Mouse (Mus musculus): ENCODE measurements at regions not wholly inside any gene's neighbourhood (a gene's known extent, or its start where the extent isn't known, plus 50 kb on each side); places are given as distances from the start of the nearest gene placed in this dataset.

DNA sequence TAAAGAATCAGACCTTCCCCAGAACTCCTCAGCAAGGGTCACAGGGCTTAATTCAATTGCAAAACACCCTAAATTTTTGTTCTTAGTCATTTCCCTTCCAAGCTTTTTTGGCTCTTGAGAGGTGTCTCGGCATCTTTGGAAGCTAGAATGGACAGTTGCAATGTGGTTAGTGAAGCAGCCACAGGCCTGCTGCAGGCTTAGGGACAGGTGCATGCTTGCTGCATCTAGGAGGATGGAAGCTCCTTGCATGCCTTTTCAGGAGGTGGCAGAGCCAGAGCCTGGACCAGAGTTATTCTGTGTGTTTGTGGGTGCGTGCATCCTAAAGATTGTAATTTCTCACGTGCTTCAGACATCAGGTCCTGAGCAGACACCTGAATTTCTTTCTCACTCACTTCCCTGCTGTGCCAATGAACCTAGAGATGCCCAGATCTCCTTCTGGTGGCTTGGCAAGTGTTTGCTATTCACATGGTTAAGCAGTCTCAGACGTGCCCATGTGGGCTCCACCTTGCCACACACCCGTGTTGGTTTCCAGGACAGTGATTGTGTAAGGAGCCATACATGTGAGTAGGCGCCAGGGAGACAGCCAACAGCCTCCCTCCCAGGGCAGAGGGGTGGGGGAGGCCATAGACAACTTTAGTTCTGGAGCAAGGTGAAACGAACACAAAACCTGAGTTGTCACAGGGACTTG, 246.3 kb upstream of the Maf start:
- Histone ChIP-seq H3K9me3 (ENCODE audit: control insufficient read depth, low read length) (no peaks in the 10 kb centered on the region), H3K9ac (ENCODE audit: low read depth, low read length) (no peak overlapping the region), H3K27me3 (replicated peaks; ENCODE audit: control insufficient read depth, insufficient read depth, low read length) (no peaks in the 10 kb centered on the region), H3K36me3 (ENCODE audit: control insufficient read depth, insufficient read depth, low read length) (no peaks in the 10 kb centered on the region), H3K27ac (ENCODE audit: low read length) (no peak overlapping the region), H3K4me3 (ENCODE audit: low read length) (no peak overlapping the region), H3K4me2 (ENCODE audit: low read depth, low read length) (no peak overlapping the region), H3K4me1 (ENCODE audit: control insufficient read depth, insufficient read depth, low read length) (no peaks in the 10 kb centered on the region)
- ATAC-seq: no peak
- 85% methylated on average over 7 of the region's 7 CpGs for WGBS

- ATAC-seq: no peak
- no peaks in the 10 kb centered on the region for H3K36me3 ChIP-seq (ENCODE audit: control insufficient read depth, insufficient read depth, low read length)
- no peaks in the 10 kb centered on the region for H3K9me3 ChIP-seq (ENCODE audit: control insufficient read depth, low read length)
These were observed 244.9 kb upstream of the Maf start for GRCm38 (mm10) chr8:115952496-115952895.

DNA sequence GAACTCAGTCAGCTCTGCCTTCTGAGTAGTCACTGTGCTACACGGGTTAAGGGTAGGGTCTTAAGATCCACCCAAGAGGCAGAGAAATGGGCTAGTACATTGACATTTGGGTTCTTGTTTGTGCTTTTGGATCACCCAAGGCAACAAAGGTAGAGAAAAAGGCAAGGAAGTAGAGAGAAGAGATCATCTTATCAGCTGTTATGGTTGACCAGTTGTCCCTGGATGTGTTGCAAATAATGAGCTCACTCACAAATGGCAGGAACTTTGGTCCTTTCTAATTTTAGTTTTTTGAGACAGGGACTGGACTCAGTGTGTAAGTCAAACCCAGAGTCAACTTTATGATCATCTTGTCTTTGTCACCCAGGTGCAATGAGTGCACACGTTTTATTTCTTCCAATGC, 241.3 kb upstream of the Maf start:
- Histone ChIP-seq H3K9me3 (ENCODE audit: control insufficient read depth, low read length) (no peaks in the 10 kb centered on the region), H3K4me1 (ENCODE audit: control insufficient read depth, insufficient read depth, low read length) (no peaks in the 10 kb centered on the region), H3K27me3 (replicated peaks; ENCODE audit: control insufficient read depth, insufficient read depth, low read length) (no peaks in the 10 kb centered on the region), H3K4me2 (ENCODE audit: low read depth, low read length) (no peak overlapping the region), H3K4me3 (ENCODE audit: low read length) (no peak overlapping the region), H3K27ac (ENCODE audit: low read length) (no peak overlapping the region), H3K36me3 (ENCODE audit: control insufficient read depth, insufficient read depth, low read length) (no peaks in the 10 kb centered on the region), H3K9ac (ENCODE audit: low read depth, low read length) (no peak overlapping the region)
- no peak for ATAC-seq
- 83% methylated on average over 2 of the region's 2 CpGs for WGBS

More at GRCm38 (mm10) chr8:115952496-115952895, 244.9 kb upstream of the Maf start:
- no peak overlapping the region for H3K9ac ChIP-seq (ENCODE audit: low read depth, low read length)
- H3K27ac ChIP-seq (ENCODE audit: low read length): no peak overlapping the region
- H3K4me1 ChIP-seq (ENCODE audit: control insufficient read depth, insufficient read depth, low read length): no peaks in the 10 kb centered on the region
- no peak overlapping the region for H3K4me2 ChIP-seq (ENCODE audit: low read depth, low read length)
- no peak overlapping the region for H3K4me3 ChIP-seq (ENCODE audit: low read length)
- WGBS: 82% methylated on average over 1 of the region's 1 CpGs
- H3K27me3 ChIP-seq (replicated peaks; ENCODE audit: control insufficient read depth, insufficient read depth, low read length): no peaks in the 10 kb centered on the region

DNA sequence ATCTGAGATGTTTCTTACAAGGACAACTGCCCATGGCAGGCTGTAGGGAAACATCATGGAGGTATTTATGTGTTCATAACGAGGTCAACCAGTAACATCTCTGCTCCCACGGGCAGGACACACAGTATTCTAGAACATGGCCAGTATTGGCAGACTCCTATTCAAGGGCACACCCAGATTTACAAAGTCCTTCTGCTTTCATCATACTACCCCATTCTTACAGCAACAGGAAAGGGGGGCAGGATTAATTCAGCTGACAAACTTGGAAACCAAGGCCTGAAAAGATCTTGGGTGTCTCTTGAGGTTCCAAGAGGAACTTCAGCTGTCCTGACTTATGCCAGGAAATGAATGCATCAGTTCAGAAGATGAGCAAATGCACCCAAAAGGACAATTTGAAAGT, 240.4 kb upstream of the Maf start:
- WGBS: 88% methylated on average over 2 of the region's 2 CpGs

DNA sequence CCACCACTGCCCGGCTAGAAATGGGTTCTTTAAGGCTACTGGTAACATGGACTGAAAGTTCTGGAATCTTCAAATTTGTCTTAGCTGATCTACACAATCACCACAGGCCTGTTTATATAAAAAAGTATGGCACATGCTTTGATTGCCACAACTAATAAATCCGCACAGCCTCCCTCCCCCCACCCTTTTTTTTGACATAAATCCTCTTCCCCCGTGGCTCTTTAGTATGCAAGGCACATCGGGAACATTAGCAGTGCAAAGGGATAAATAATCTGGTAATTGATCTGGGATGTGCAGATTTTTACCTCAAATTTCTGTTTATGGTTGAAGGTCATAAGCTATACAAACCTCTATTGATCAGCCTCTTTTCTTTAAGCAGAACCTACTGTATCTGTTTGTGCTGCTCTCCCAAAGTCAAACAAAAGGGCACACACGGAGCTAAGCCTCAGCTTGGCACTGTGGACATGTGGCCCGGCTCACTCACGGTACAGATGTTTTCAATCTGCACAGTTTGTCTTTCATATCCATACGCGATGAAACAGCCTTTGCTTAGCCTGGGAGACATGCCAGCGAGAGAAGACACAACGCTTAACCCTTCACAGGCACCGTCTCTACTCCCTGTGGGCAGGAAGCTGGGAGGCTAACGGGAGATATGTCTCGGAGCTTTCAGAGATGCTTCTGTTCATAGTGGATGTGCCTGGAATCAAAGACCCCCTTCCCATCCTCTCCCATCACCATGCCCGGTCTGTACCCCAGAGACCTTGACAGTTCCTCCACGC, 235.3 kb upstream of the Maf start:
- WGBS: 38% methylated on average over 16 of the region's 16 CpGs
- H3K4me2 ChIP-seq (ENCODE audit: low read depth, low read length): peak overlapping the region; percentile 12

More for the DNA sequence above, 240.4 kb upstream of the Maf start:
- no peaks in the 10 kb centered on the region for H3K27me3 ChIP-seq (replicated peaks; ENCODE audit: control insufficient read depth, insufficient read depth, low read length)
- H3K4me3 ChIP-seq (ENCODE audit: low read length): no peak overlapping the region
- ATAC-seq: no peak
- H3K4me2 ChIP-seq (ENCODE audit: low read depth, low read length): no peak overlapping the region
- H3K9me3 ChIP-seq (ENCODE audit: control insufficient read depth, low read length): no peaks in the 10 kb centered on the region
- no peak overlapping the region for H3K9ac ChIP-seq (ENCODE audit: low read depth, low read length)
- peaks cover 6% of the 10 kb centered on the region for H3K4me1 ChIP-seq (ENCODE audit: control insufficient read depth, insufficient read depth, low read length)
- H3K36me3 ChIP-seq (ENCODE audit: control insufficient read depth, insufficient read depth, low read length): no peaks in the 10 kb centered on the region
- H3K27ac ChIP-seq (ENCODE audit: low read length): no peak overlapping the region

GRCm38 (mm10) chr8:115929472-115930210, 222.0 kb upstream of the Maf start:
- H3K36me3 ChIP-seq (ENCODE audit: control insufficient read depth, insufficient read depth, low read length): no peaks in the 10 kb centered on the region
- peak; percentile 86 for ATAC-seq
- no peaks in the 10 kb centered on the region for H3K27me3 ChIP-seq (replicated peaks; ENCODE audit: control insufficient read depth, insufficient read depth, low read length)
- H3K4me2 ChIP-seq (ENCODE audit: low read depth, low read length): no peak overlapping the region
- H3K27ac ChIP-seq (ENCODE audit: low read length): peak overlapping the region; percentile 26
- 42% methylated on average over 8 of the region's 8 CpGs for WGBS
- no peaks in the 10 kb centered on the region for H3K9me3 ChIP-seq (ENCODE audit: control insufficient read depth, low read length)
- H3K4me3 ChIP-seq (ENCODE audit: low read length): no peak overlapping the region
- 0 out of 2 replicates have a peak, but pooled peaks cover 5% of the 10 kb centered on the region for H3K4me1 ChIP-seq (ENCODE audit: control insufficient read depth, insufficient read depth, low read length)
- no peak overlapping the region for H3K9ac ChIP-seq (ENCODE audit: low read depth, low read length)

More for the DNA sequence above, 235.3 kb upstream of the Maf start:
- Histone ChIP-seq H3K27me3 (replicated peaks; ENCODE audit: control insufficient read depth, insufficient read depth, low read length) (no peaks in the 10 kb centered on the region), H3K9ac (ENCODE audit: low read depth, low read length) (0 out of 2 replicates have a peak overlapping the region, but pooled peaks have one; percentile 1), H3K9me3 (ENCODE audit: control insufficient read depth, low read length) (no peaks in the 10 kb centered on the region), H3K36me3 (ENCODE audit: control insufficient read depth, insufficient read depth, low read length) (no peaks in the 10 kb centered on the region), H3K27ac (ENCODE audit: low read length) (no peak overlapping the region), H3K4me1 (ENCODE audit: control insufficient read depth, insufficient read depth, low read length) (peaks cover 9% of the 10 kb centered on the region), H3K4me3 (ENCODE audit: low read length) (no peak overlapping the region)
- peak; percentile 66 for ATAC-seq

DNA sequence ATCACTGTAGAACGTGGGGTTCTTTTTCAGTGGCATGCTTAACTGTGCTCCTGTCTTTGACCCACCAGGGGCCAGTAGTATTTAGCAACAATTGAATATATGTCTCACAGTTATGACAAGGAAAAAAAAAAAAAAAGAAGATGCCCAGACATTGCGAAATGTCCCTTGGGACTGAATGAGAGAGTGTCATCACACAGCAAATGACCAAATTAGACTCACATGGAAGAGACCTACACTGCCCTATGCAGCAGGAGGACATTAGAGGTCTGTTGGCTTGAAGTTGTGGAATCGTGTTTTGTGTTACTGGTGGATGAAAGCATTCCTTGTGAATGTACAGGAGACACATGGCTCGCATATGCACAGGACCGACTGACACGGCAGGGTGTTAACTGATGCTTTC, 214.3 kb upstream of the Maf start:
- no peaks in the 10 kb centered on the region for H3K27me3 ChIP-seq (replicated peaks; ENCODE audit: control insufficient read depth, insufficient read depth, low read length)
- H3K9ac ChIP-seq (ENCODE audit: low read depth, low read length): no peak overlapping the region
- H3K4me3 ChIP-seq (ENCODE audit: low read length): no peak overlapping the region
- ATAC-seq: no peak
- H3K4me2 ChIP-seq (ENCODE audit: low read depth, low read length): no peak overlapping the region
- no peak overlapping the region for H3K27ac ChIP-seq (ENCODE audit: low read length)
- H3K9me3 ChIP-seq (ENCODE audit: control insufficient read depth, low read length): no peaks in the 10 kb centered on the region
- H3K4me1 ChIP-seq (ENCODE audit: control insufficient read depth, insufficient read depth, low read length): no peaks in the 10 kb centered on the region
- 87% methylated on average over 6 of the region's 6 CpGs for WGBS
- H3K36me3 ChIP-seq (ENCODE audit: control insufficient read depth, insufficient read depth, low read length): no peaks in the 10 kb centered on the region

DNA sequence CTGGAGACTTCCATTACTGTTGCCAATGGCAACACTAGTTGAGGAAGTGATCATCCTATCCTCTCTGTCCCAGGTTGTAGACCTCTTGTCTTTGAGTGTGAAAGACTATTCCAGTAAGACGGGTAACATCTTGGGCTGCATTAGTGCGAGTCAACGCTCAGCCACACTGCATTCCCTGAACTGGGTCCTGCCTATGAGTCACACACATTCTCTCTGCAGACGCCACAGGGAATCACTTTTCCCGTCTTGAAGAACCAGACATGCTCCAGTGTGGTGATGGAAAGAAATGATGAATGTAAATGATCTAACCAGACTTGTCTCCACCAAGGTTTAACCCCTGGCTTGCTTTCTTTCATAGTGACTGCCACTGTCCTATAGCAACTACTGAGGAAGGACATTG, 199.1 kb upstream of the Maf start:
- Histone ChIP-seq H3K4me3 (ENCODE audit: low read length) (no peak overlapping the region), H3K4me2 (ENCODE audit: low read depth, low read length) (no peak overlapping the region), H3K27me3 (replicated peaks; ENCODE audit: control insufficient read depth, insufficient read depth, low read length) (no peaks in the 10 kb centered on the region), H3K4me1 (ENCODE audit: control insufficient read depth, insufficient read depth, low read length) (no peaks in the 10 kb centered on the region; the same call in 1 of the 2 replicates), H3K9me3 (ENCODE audit: control insufficient read depth, low read length) (no peaks in the 10 kb centered on the region), H3K36me3 (ENCODE audit: control insufficient read depth, insufficient read depth, low read length) (no peaks in the 10 kb centered on the region), H3K27ac (ENCODE audit: low read length) (no peak overlapping the region), H3K9ac (ENCODE audit: low read depth, low read length) (no peak overlapping the region)
- ATAC-seq: no peak
- WGBS: 82% methylated on average over 5 of the region's 5 CpGs

DNA sequence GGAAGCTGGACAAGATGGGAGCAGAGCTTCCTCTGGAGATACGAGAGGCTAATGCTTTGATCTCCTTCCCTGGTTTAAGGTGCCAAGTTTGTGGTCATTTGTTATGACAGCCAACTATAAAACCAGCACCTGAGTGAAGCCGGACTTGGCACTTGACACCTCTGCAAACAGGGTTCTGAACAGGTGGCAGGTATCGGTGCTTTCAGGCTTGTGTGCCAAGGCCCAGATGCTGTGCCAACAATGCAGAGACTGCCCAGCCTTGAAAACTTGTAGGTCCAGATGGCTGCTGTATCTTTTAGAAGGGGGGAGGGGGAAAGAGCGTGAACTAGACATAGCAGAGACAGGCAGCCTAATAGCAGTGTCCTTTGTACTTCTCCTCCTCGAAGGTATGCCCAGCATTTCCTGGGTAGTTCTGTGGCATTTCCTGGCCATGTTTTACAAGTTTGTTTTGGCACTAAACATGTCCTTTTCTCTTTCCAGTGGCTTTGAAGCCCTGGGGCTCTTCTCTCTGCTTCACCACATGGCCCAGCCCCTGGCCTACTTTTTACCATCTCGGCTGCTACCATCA, 196.3 kb upstream of the Maf start:
- H3K4me2 ChIP-seq (ENCODE audit: low read depth, low read length): no peak overlapping the region
- WGBS: 72% methylated on average over 6 of the region's 6 CpGs
- H3K27me3 ChIP-seq (replicated peaks; ENCODE audit: control insufficient read depth, insufficient read depth, low read length): no peaks in the 10 kb centered on the region
- no peak for ATAC-seq
- H3K27ac ChIP-seq (ENCODE audit: low read length): no peak overlapping the region
- H3K4me1 ChIP-seq (ENCODE audit: control insufficient read depth, insufficient read depth, low read length): no peaks in the 10 kb centered on the region; the same call in 1 of the 2 replicates
- H3K4me3 ChIP-seq (ENCODE audit: low read length): no peak overlapping the region
- no peaks in the 10 kb centered on the region for H3K9me3 ChIP-seq (ENCODE audit: control insufficient read depth, low read length)
- no peaks in the 10 kb centered on the region for H3K36me3 ChIP-seq (ENCODE audit: control insufficient read depth, insufficient read depth, low read length)
- H3K9ac ChIP-seq (ENCODE audit: low read depth, low read length): no peak overlapping the region
